Mouse (Mus musculus): ENCODE data around the gene Trim54. TPM values are rescaled to one million over a fixed set of nuclear protein-coding genes. Genes with fewer than 3 reads are reported as not detected.

Trim54 gene
- 100 to 1,000 TPM; 183 to 212 TPM for total RNA-seq (2021)

DNA sequence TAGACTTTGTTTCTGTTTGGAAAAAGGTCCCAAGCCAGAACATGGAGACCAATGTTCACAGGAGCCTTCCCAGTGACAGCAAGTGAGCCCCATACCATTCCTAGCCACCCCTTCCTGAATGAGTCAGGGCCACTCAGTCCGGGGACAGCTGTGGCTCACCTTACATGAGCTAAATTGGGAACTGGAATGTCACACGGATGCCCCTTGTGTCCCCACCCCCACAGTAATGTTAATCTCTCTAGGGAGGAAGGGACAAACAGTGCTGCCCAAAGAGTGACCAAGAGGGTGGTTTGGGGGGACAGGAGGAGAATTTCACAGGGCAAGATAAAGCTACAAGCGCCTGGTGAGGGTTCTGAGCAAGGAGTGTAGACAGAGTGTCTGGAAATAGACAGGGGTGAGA is at the start of gene Trim54:
Gene Trim54, plus strand, starts transcription at position 359 of the 400 bp plus-strand sequence.
- intact Hi-C loops (cut with DNase I): no loop called here
- peak; percentile 20 for DNase-seq (ENCODE audit: low spot score)

- intact Hi-C loops (cut with DNase I): no loop called here
Measured at GRCm38 (mm10) chr5:31069810-31070209, 46.7 kb upstream of the Trim54 start.

GRCm38 (mm10) chr5:31071059-31071458 is 45.5 kb upstream of the Trim54 start:
- no peak for DNase-seq (ENCODE audit: low spot score)
- intact Hi-C loops (cut with DNase I): no loop called here

More at GRCm38 (mm10) chr5:31069810-31070209, 46.7 kb upstream of the Trim54 start:
- no peak for DNase-seq (ENCODE audit: low spot score)

- no peak for DNase-seq (ENCODE audit: low spot score)
- intact Hi-C loops (cut with DNase I): no loop called here
Measured at GRCm38 (mm10) chr5:31071821-31072220, 44.7 kb upstream of the Trim54 start.

DNA sequence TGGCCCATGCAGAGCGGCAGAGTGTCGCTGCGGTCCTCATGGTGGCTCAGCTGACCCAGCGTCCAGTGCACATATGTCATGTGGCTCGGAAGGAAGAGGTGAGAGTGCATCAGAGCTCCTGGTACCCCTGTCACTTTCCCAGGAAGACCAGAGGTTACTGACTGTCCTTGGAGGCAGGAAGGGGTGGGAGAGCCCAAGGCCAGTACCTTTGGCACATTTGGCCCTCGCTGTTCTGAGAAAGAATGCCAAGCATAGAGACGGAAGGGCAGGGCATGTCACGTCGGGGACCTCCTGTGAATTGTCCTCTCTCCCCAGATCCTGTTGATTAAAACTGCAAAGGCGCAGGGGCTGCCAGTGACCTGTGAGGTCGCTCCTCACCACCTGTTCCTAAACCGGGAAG is 43.3 kb upstream of the Trim54 start:
- intact Hi-C loops (cut with DNase I): no loop called here
- no peak for DNase-seq (ENCODE audit: low spot score)

DNA sequence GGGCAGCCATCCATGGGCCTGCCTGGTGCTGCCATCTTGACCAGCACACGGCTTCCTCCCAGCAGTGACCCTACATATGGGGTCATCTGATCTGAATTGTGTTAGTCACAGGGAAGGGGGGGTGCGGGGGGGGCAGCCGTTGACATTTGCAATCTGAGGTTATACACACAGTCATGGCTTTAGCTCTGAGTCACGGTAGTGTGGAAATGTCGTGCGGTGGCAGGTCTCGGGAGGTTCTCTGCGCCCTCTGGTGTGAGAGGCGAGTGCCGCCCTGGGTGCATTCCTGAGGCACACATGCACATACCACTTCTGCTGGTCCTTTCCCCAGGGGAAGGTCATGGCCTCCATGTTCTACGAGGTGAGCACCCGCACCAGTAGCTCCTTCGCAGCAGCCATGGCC is 40.2 kb upstream of the Trim54 start:
- intact Hi-C loops (cut with DNase I): no loop called here

DNA sequence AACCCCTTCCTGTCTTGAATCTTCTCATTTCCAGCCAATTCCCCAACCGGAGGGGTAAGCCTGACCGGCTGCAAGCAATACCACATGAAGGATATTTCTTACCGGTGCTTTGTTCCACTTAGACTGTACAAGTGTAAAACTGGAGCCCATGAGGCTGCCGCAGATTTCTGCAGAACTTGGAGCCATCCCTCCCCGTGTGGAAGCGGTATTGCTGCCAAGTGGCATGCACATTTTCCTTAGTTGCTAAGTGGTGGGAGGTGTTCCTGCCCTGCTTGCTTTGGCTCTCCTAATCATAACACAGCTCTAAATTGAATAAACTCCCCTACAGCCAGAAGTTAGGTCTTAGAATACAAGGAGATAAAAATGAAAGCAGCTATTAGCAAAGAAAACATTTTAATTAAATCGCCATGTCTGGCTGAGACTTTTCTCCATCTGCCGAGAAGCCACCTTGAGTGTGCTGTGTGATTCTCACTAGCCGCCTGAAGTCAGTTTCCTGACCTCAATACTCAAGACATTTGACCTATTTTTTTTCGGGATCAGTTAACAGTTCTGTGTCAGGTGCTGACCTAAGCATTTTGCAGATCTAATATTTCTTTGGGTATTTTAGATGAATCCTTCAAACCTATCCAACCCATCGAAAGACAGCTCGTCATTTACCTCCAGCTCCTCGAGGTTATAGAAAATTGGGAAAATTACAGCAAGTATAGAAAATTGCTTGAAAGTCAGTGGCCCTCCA is 36.3 kb upstream of the Trim54 start:
- intact Hi-C loops (cut with DNase I): no loop called here

More for the DNA sequence above, 40.2 kb upstream of the Trim54 start:
- no peak for DNase-seq (ENCODE audit: low spot score)

DNA sequence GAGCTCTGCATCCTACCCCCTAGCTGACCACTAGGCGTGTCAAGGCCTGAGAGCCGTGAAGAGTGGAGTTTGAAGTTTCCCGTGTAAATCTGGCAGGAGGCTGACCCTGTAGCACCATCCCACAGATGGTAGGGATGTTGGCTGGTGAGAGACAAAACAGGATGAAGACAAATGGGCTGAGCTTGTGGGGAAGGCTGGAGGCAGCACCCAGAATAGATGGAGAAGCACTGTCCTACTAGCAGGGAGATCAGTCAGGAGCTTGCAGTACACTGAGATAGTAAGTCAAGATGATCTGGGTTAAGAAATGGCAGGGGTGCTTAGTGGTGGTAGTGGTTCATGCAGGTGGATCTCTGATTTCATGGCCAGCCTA is 35.7 kb upstream of the Trim54 start:
- intact Hi-C loops (cut with DNase I): no loop called here

More for the DNA sequence above, 36.3 kb upstream of the Trim54 start:
- DNase-seq (ENCODE audit: low spot score): no peak

DNA sequence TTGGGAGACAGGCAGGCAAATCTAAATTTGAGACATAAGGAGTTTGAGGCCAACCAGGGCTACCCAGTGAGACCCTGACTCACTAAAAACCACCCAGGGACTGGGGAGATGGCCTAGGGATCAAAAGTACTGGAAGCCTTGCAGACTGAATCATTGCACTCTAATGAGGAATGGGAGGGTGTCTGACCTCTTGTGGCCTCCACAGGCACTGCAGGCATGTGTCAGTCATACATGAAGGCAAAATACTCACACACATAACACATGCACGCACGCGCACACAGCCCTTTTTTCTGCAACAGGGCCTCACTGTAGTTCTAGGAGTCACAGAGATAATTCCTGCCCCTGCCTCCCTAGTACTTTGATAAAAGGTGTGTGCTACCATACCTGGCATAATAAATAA is 35.1 kb upstream of the Trim54 start:
- intact Hi-C loops (cut with DNase I): no loop called here
- DNase-seq (ENCODE audit: low spot score): no peak

More for the DNA sequence above, 35.7 kb upstream of the Trim54 start:
- DNase-seq (ENCODE audit: low spot score): no peak

DNA sequence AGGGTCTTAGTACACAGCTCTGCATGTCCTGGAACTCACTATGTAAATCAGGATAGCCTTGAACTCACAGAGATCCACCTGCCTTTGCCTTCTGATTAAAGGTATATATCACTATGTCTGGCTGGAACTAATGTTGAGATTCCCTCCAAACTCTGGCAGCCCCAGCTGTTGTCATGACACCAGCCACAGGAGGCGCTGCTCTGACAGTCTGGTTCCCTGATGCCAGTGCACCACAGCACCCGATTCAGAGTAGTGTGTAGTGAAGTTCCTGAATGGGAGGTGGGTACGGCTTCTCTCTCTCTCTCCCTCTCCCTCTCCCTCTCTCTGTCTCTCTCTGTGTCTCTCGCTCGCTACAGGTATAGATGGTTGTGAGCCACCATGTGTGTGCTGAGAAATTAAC is 34.2 kb upstream of the Trim54 start:
- intact Hi-C loops (cut with DNase I): no loop called here
- DNase-seq (ENCODE audit: low spot score): no peak

DNA sequence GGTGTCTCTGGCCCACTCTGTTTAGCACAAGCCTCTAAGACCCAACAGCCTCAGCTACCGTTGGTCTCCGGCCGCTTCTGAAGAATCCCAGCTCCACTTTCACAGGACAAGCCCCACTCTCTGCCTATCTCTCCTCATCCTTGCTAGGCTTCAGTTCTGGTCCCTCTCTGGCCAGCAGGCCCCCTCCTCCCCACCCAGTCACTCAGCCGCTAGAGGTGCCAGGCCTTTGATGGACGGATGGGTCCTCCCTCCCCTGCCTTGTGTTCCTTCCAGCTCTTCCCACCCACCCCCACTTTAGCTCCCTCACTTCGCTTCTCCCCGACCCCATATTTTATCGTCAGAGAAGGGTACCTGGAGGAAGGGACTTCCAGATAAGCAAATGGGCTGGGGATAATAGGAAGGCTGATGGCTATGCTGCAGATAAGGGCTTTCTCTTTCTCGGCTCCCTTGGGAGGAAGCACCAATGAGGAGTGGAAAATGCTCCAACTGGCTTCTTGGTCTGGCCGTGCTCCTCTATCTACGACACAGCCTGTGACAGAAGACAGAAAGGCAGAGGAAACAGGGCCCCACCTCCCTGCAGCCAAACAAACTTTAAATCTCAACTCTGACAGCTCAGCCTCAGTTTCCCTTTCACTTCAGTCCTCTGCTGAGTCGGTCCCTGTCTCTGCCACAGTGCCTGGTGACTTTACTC is 33.4 kb upstream of the Trim54 start:
- intact Hi-C loops (cut with DNase I): no loop called here
- peak; percentile 31 for DNase-seq (ENCODE audit: low spot score)

DNA sequence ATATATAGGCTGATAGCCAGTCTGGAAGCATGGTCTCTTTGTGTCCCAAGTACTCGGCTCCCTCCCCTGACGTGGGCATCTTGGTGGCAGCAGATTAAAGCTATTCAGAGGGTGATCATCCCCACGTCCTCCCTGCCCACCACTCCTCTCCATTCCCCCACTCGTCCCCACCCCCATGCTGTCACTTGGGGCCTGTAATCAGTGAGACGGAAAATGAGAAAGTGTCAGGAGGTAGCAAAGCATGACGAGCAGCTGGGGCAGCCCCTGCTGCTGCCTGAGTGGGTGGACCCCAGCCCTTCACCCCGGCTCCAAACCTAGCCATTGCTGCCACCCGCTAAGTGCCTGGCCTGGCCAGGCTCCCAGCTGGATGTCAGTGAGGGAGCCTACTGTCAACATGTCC is 32.6 kb upstream of the Trim54 start:
- DNase-seq (ENCODE audit: low spot score): no peak
- intact Hi-C loops (cut with DNase I): no loop called here

DNA sequence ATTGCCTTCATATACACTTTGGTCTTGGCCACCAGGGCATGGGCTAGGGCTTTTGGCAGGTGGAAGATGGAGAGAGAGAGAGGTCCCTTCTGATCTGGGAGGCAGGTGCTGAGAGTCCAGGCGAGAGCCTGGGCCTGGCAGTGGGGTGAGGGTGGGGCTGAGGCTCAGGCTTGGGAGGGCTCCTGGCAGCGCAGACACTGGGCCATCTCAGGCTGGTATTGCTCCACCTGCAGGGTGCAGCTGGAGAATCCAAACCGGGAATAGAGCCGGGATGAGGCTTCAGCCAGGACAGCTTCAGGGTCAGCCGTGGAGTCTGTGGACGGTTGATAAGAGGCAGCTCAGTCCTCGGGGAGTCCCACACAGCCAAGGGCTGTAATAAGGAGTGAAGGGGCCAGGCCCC is 29.9 kb upstream of the Trim54 start:
- intact Hi-C loops (cut with DNase I): no loop called here
- no peak for DNase-seq (ENCODE audit: low spot score)

DNA sequence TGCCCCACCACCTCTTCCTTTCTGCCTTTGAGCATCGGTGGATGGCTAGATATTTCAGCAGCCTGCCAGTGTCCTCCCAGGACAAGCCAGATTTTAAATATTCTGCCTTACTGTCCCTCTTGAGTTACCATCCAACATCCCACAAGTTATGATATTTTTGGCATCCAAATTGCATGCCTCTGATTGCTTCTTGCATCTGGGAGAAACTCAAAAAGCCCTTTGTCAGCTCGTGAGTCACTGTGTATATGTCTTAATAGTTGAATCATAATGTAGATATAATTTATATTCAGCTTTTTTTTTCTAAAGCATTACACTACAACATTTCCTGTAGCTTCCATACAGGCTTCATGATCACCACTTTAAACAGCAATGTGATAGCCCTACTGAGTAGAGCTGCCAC is 29.4 kb upstream of the Trim54 start:
- no peak for DNase-seq (ENCODE audit: low spot score)
- intact Hi-C loops (cut with DNase I): no loop called here

- no peak for DNase-seq (ENCODE audit: low spot score)
- intact Hi-C loops (cut with DNase I): no loop called here
Measured at GRCm38 (mm10) chr5:31092231-31092975, 24.1 kb upstream of the Trim54 start.

GRCm38 (mm10) chr5:31093151-31094041 is 23.1 kb upstream of the Trim54 start:
- intact Hi-C loops (cut with DNase I): no loop called here
- no peak for DNase-seq (ENCODE audit: low spot score)

GRCm38 (mm10) chr5:31094100-31094798 is 22.3 kb upstream of the Trim54 start:
- intact Hi-C loops (cut with DNase I): no loop called here
- DNase-seq (ENCODE audit: low spot score): no peak

GRCm38 (mm10) chr5:31094799-31095691 is 21.5 kb upstream of the Trim54 start:
- intact Hi-C loops (cut with DNase I): no loop called here
- peak; percentile 49 for DNase-seq (ENCODE audit: low spot score)
